Mouse (Mus musculus) mammary gland, adult 2 months (tissue): ENCODE measurements around the gene Fam89a. TPM values are rescaled to one million over a fixed set of nuclear protein-coding genes. Genes with fewer than 3 reads are reported as not detected.

Source experiments
- polyA plus RNA-seq: library from polyadenylated mRNA; depleted of rRNA; stranded (reverse); fragments of >200 nt; gene quantifications from 2 replicates; pipeline ENCODE4 v1.2.3, GENCODE M21; 2012; ENCODE audit warnings: low replicate concordance; rRNA removed

Fam89a gene
- polyA plus RNA-seq: 2.8 and 3.8 TPM in 2 replicates

DNA sequence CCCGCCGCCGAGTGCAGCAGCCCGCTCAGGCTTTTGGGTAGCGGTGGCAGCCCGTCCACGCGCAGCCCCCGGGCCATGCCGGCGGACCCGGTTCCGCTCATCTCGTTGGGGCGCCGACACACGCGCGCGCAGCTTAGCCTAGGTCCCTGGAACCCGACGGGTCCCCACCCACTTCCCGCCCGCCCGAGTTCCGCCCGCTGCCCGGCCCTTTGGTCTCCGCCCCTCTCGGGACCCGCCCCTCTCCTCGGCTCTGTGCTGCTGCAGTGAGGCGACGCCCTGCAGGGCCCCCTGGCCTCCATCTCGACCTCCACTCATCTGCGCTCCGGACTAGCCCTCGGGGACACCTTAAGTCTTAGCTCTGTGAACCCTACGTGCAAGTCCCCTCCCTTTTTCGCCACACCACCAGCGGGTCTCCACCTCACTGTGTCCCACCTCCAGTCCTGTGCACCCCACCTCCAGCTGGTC lies at the start of gene Fam89a:
TSS of gene Fam89a (minus strand) at position 124 of the 465 bp plus-strand sequence.

GRCm38 (mm10) chr8:124792708-124793107 lies 41.1 kb upstream of the Fam89a start, which contains the start of gene Trim67:
TSS of gene Trim67 (plus strand) at chr8:124793092.

DNA sequence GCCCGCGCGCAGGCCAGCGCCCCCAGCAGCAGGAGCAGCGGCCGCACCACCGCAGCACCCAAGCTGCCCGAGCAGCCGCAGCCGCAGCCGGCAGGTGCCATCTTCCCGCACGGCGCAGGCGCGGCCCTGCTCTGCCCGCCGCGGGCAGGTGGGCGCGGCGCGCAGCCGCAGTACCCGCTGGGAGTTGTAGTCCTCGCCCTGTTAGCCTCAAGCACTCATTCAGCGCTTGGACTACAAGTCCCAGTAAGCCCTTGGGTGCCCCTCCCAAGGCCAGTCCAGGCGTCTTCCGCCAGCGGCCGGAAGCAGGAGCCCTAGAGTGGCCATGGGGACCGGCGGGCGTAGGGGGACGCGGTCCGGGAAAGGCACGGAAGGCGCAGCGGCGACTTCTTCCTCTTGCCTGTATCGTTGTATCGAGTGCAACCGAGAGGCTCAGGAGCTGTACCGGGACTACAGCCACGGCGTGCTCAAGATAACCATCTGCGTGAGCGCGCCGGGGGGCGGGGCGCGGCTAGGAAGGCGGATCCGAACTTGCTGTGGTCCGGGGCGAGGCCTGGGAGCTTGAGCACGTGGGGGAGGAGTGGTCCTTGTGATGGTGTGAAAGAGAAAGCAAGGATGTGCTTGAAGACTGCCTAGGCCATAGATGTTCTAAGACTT lies 29.6 kb downstream of the Fam89a start, which contains the start of the genes Ttc13 and Arv1:
TSS of gene Ttc13 (minus strand) at position 122 of the 654 bp plus-strand sequence.
TSS of gene Arv1 (plus strand) at position 278 of the 654 bp plus-strand sequence.

Other genes starting within 250 kb of the Fam89a start
- 16.5 and 20.8 TPM in 2 replicates for gene Cog2, start 231.1 kb downstream of the Fam89a start, polyA plus RNA-seq
- gene Agt, start 182.1 kb downstream of the Fam89a start, polyA plus RNA-seq: 21.7 and 34.7 TPM in 2 replicates
- gene Capn9, start 175.7 kb downstream of the Fam89a start, polyA plus RNA-seq: 0.09 TPM in 1 of 2 replicates, not detected in the other
- 25.2 and 29.8 TPM in 2 replicates for gene 2310022B05Rik, start 88.5 kb downstream of the Fam89a start, polyA plus RNA-seq
- 18.2 and 20.8 TPM in 2 replicates for gene Ttc13, start 29.8 kb downstream of the Fam89a start, polyA plus RNA-seq
- 22.9 and 23.0 TPM in 2 replicates for gene Arv1, start 29.7 kb downstream of the Fam89a start, polyA plus RNA-seq
- gene Trim67, start 41.3 kb upstream of the Fam89a start, polyA plus RNA-seq: 0.87 and 1.7 TPM in 2 replicates
- gene Gnpat, start 111.2 kb upstream of the Fam89a start, polyA plus RNA-seq: 82.5 and 128 TPM in 2 replicates
- 10.1 and 14.5 TPM in 2 replicates for gene 2810004N23Rik, start 111.3 kb upstream of the Fam89a start, polyA plus RNA-seq
- gene Exoc8, start 145.9 kb upstream of the Fam89a start, polyA plus RNA-seq: 8.9 and 14.5 TPM in 2 replicates
- 13.3 and 14.3 TPM in 2 replicates for gene Sprtn, start 146.1 kb upstream of the Fam89a start, polyA plus RNA-seq
- gene Egln1, start 197.5 kb upstream of the Fam89a start, polyA plus RNA-seq: 37.0 and 38.7 TPM in 2 replicates